Mouse (Mus musculus): ENCODE data around the gene Map4k1.

Map4k1 gene

GRCm38 (mm10) chr7:28981651-28982273 is at the start of gene Map4k1, which contains the start of gene Eif3k:
Gene Map4k1 (plus strand): TSS chr7:28982050.
Gene Eif3k (minus strand): TSS chr7:28981864.
- in situ Hi-C loops (cut with MboI, MseI) = loop anchor here (10.0 kb wide), 1 partner anchor 1767 kb away; no protein-coding TSS in a partner anchor

- in situ Hi-C loops (cut with MboI, MseI) = no loop called here
Measured at GRCm38 (mm10) chr7:28932421-28933041, 49.3 kb upstream of the Map4k1 start.

DNA sequence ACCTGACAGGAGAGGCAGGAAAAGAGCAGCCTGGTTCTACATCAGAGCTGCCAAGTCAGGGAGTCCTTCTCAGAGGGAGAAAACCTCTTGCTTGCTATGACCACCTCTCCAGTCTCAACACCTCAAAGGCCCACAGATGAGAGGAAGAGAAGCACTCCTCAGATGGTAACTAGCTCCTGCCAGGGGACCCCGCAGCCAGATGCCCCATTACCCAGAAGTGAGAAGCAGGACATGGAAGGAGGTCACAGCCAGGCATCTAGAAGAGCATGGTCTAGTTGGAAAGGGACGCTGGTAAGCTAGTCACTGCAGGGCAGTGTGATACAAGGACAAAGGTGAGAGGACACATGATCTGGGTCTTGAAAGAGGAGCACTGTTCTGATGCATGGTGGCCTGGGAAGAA is 48.0 kb upstream of the Map4k1 start:
- in situ Hi-C loops (cut with MboI, MseI) = no loop called here

GRCm38 (mm10) chr7:28936787-28937186 is 45.1 kb upstream of the Map4k1 start:
- in situ Hi-C loops (cut with MboI, MseI) = no loop called here

DNA sequence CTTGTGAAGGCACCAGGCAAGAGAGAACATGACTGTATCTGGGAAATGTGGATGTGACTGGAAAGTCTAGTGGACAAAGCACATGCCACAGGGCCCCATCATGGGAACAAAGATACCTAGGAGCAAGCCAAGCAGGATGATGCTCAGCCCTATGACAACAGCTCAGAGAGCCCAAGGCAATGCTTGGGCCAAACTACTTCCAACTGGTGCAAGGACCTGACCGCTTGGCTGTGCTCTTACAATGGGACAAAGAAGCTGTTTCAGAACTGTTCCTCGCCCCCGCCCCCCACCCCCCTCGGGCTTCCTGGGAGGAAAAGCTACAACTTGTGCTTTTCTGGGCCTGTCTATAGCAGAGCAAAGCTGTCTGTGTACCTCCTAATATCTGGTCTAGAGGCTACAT is 43.2 kb upstream of the Map4k1 start:
- in situ Hi-C loops (cut with MboI, MseI) = no loop called here

- in situ Hi-C loops (cut with MboI, MseI) = no loop called here
Measured at GRCm38 (mm10) chr7:28939418-28940183, 42.2 kb upstream of the Map4k1 start.

- in situ Hi-C loops (cut with MboI, MseI) = no loop called here
Measured at GRCm38 (mm10) chr7:28941129-28941528, 40.7 kb upstream of the Map4k1 start.

GRCm38 (mm10) chr7:28941542-28941941 is 40.3 kb upstream of the Map4k1 start:
- in situ Hi-C loops (cut with MboI, MseI) = no loop called here

- in situ Hi-C loops (cut with MboI, MseI) = no loop called here
Measured at GRCm38 (mm10) chr7:28943451-28944180, 38.2 kb upstream of the Map4k1 start.

GRCm38 (mm10) chr7:28944756-28945415 is 37.0 kb upstream of the Map4k1 start:
- in situ Hi-C loops (cut with MboI, MseI) = no loop called here

DNA sequence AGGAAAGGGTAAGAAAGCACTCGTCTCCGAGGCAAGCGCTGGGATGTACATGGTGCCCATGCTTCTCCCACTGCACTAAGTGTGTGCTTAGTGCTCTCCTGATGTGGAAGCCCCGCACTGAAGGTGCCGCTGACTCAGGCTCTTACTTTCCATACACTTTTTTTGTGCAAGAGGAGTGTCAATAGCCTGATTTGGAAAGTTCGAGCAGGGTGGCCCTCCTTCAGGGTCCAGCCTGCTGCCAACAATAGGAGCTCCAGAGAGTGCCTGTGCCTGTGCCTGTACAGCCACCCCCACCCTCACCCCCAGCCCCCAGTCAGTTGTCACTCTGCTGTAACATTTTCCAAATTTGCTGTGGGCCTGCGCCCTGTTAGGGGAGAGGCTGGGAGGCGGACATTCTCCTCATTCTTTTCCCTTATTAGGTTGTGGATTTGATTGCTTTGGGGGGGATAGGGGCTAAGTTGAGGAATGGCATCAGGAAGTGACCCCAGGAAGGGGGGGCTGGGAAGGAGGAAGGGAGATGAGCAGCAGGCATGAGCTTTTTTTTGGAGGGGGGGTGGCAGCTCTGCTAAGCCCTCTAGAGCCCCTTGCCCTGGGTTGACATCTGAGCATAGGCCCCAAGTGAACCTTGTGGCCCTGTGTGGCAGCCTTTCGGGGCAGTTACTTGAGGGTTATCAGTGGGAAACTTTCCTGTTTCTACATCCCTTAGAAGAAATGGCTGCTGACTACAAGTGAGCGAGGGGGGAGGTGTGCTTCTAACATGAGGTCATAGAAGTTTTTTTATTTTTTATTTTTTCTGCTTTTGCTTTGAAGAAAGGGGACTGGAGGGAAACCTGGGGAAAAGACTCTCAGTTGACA is 36.2 kb upstream of the Map4k1 start:
- in situ Hi-C loops (cut with MboI, MseI) = no loop called here

GRCm38 (mm10) chr7:28946271-28946610 is 35.6 kb upstream of the Map4k1 start:
- in situ Hi-C loops (cut with MboI, MseI) = no loop called here

DNA sequence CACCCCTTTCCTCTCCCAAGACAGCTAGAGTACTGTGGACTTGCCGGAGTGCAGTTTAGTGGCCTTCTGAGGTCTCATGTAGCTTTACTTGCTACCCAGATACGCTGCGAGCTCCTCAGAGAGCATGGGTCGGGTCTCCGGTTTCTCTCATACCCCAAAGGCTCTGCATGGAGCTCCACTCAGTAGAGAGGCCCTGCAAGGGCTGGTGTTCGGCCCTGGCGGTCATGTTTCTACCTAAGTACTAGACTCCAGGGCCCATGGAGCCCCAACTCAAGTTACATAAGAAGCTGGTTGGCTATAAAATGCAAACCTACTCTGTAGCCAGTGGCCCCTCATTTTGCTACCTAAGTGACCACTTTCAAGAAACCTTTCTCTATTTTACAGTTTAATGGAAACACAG is 33.1 kb upstream of the Map4k1 start:
- in situ Hi-C loops (cut with MboI, MseI) = no loop called here

DNA sequence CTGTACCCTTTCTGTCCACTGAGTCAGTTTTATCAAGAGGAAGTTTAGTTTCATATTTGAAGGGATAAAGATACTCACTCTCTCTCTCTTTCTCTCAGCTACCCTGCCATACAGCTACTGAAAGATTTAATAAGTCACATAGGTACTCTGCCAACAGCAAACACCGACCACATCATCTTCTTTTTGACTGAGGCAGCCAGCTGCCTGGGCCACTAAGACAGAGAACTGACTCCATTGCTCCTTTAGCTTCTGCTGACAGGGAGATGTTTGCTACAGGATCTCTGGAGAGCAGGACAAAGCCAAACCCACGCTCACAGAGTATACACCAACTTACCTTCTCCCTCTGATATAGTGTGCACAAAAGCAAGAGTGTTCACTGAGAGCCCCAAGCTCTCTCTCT is 32.6 kb upstream of the Map4k1 start:
- in situ Hi-C loops (cut with MboI, MseI) = no loop called here

DNA sequence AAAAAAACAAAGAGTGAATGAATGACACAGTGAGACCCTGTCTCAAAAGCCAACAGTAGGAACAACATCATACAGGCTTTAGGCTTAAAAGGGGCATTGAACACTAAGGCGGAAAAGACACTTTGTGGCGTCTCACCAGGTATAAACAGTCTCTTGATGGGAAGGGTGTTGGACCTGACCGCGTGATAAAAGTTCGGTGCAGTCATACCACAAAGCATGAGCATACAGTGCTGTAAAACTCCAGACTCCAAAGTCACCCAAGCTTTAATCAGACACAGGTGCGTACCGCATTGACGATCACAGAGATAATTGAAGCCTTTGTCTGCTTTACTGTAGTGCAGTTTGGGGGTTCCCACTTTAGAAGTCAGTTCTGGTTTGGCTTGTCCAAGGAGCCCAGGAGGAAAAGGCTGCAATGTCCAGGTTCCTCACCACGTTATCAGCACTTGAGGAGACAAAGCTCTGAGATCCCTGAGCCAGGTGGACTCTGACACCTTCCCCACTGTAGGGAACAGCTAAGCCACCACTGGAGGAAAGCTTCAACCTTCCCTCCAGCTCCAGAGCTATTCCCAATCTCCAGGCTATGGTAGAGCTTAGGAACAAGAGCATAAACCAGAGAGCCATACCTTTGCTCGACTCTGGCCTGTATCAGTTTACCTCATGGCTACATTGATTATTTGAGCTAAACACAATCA is 31.4 kb upstream of the Map4k1 start:
- in situ Hi-C loops (cut with MboI, MseI) = no loop called here

GRCm38 (mm10) chr7:28951764-28952163 is 30.1 kb upstream of the Map4k1 start:
- in situ Hi-C loops (cut with MboI, MseI) = no loop called here

GRCm38 (mm10) chr7:28952786-28953185 is 29.1 kb upstream of the Map4k1 start:
- in situ Hi-C loops (cut with MboI, MseI) = no loop called here

DNA sequence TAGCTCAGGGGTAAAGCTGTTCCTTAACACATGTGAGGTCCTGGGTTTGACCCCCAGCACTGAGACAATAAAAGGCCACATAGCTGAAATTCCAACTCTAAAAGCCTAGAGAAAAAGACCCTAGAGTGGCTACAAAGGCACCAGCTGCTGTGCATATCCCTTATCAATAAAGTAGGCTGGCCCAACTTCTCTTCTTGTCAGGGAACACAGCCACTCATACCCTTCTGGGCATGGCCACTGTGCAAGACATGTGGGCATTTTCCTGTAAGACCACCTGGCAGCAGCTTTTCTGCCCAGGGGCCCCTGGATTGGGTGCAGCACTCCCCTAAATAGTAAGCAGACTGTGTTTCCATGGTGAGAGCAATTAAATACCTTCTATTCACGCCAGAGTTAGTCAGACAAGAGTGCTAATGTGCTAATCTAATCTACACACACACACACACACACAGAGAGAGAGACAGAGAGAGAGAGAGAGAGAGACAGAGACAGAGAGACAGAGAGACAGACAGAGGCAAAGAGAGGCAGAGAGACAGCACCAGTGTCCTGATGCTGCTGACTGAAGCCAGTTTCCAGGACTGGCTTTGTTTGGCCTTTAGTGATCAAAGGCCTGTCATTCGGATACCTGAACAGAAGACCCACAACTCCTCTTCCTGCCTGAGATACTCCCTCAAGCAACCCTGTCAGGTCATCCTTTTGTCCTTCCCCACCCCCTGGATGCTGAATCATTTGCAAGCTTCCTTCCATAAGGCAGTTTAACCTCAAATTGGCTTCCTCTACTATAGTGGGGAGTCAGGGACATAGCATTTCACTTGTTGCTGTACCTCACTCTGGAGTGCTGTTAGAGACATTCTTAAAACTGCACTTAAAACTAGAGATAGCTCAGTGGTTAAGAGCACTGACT is 28.1 kb upstream of the Map4k1 start:
- in situ Hi-C loops (cut with MboI, MseI) = no loop called here

DNA sequence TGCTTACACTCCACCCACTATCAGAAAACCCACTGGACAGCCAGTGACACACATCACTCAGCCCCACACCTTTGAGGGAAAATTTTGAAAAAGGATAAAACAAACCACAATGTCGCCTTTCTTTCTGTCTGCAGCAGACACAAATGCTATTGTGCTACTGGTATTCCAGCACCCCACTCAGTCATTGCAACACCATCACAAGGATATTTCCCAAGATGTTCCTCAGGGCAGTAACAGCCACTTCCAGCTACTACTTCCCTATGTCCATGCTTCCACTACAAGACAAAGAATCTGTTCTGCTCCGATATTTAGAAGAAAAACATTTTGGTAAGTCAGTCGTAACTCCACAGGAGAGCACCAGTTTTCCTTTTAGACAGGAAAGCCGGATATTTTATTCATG is 27.1 kb upstream of the Map4k1 start:
- in situ Hi-C loops (cut with MboI, MseI) = no loop called here

Data from T-helper 1 cell (primary cell).